Mouse (Mus musculus) lung, postnatal 0 days (tissue): ENCODE data around the gene Dchs1.

ENCODE experiments used
- CTCF ChIP-seq: IDR thresholded peaks from 2 replicates; pipeline ENCODE4 v1.5.1; 2016; ENCODE audit warnings: antibody characterized with exemption, mild to moderate bottlenecking
- EP300 ChIP-seq: IDR thresholded peaks from 2 replicates; pipeline ENCODE4 v1.6.1; 2016; ENCODE audit warnings: antibody characterized with exemption, mild to moderate bottlenecking, control low read depth

- TF ChIP-seq CTCF (no peak), EP300 (no peak)
These were observed 53.6 kb downstream of the Dchs1 start for GRCm38 (mm10) chr7:105733836-105734235.
